Mouse (Mus musculus): ENCODE data around the gene Tmem101.

The Tmem101 gene

GRCm38 (mm10) chr11:102147213-102147989 lies 8.8 kb downstream of the Tmem101 start:
- no peak for DNase-seq (ENCODE audit: low spot score)

GRCm38 (mm10) chr11:102146531-102146930 lies 9.7 kb downstream of the Tmem101 start:
- no peak for DNase-seq (ENCODE audit: low spot score)

GRCm38 (mm10) chr11:102146005-102146404 lies 10.2 kb downstream of the Tmem101 start:
- DNase-seq (ENCODE audit: low spot score): no peak

- no peak for DNase-seq (ENCODE audit: low spot score)
Measured at GRCm38 (mm10) chr11:102145471-102146001, 10.7 kb downstream of the Tmem101 start, which contains the start of gene Nags. TSS of gene Nags (plus strand) at chr11:102145513.

GRCm38 (mm10) chr11:102144957-102145470 lies 11.2 kb downstream of the Tmem101 start:
- no peak for DNase-seq (ENCODE audit: low spot score)

GRCm38 (mm10) chr11:102142355-102142754 lies 13.8 kb downstream of the Tmem101 start:
- no peak for DNase-seq (ENCODE audit: low spot score)

GRCm38 (mm10) chr11:102140508-102140907 lies 15.7 kb downstream of the Tmem101 start:
- DNase-seq (ENCODE audit: low spot score): no peak

GRCm38 (mm10) chr11:102138447-102138740 lies 17.8 kb downstream of the Tmem101 start:
- DNase-seq (ENCODE audit: low spot score): no peak

- no peak for DNase-seq (ENCODE audit: low spot score)
Measured at GRCm38 (mm10) chr11:102137625-102138446, 18.4 kb downstream of the Tmem101 start.

GRCm38 (mm10) chr11:102134516-102134915 lies 21.7 kb downstream of the Tmem101 start:
- DNase-seq (ENCODE audit: low spot score): no peak

GRCm38 (mm10) chr11:102117386-102117785 lies 38.8 kb downstream of the Tmem101 start:
- no peak for DNase-seq (ENCODE audit: low spot score)

GRCm38 (mm10) chr11:102116241-102116640 lies 40.0 kb downstream of the Tmem101 start:
- no peak for DNase-seq (ENCODE audit: low spot score)

GRCm38 (mm10) chr11:102111576-102111975 lies 44.6 kb downstream of the Tmem101 start:
- no peak for DNase-seq (ENCODE audit: low spot score)

GRCm38 (mm10) chr11:102107732-102108131 lies 48.5 kb downstream of the Tmem101 start, which contains the start of gene Pyy:
TSS of gene Pyy (minus strand) at chr11:102107832.
- no peak for DNase-seq (ENCODE audit: low spot score)

- DNase-seq (ENCODE audit: low spot score): no peak
Measured at GRCm38 (mm10) chr11:102106911-102107310, 49.3 kb downstream of the Tmem101 start.

All from left cerebral cortex, adult 11 months (tissue).